Comparison of ENCODE assay signal across 14 mouse cellular contexts in the genomic region with DNA sequence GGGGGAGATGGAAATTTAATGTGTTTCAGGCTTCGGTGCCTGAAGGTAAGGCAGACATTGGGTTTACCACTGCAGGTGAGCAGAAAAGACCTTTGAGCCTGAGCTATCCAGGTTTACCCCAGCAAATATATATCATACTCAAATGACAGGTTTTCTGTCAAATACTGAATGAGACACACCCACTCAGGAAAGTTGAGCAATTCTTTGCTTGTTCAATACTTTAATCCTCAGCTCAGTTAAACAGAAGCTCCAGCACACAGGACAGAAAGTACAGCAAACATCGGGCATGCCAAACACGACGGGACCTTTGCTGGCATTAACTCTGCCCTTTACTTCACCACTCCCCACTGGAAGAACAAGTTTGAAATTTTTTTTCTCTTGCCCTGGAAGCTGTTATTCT.
DNase-seq lines count a peak whose midpoint lies in the region; ATAC-seq and TF ChIP-seq lines count a peak whose summit lies in the region.
"Had no signal": no experiment of that assay in that cellular context is flagged by ENCODE, and none has a peak within 500 bp of the region (broad histone marks: within the 10 kb centered on the region; RNA-seq: fewer than 3 reads in every experiment).

No protein-coding gene starts in this region.

- no peak overlapping the region for H3K4me3 ChIP-seq in intestine, postnatal 0 days (ENCODE audit: low read depth, low read length)
- H3K4me3 ChIP-seq in hindbrain, embryonic 12.5 days: no peak overlapping the region
- H3K4me3 ChIP-seq: layer of hippocampus, adult 2 months; midbrain, embryonic 15.5 days had no signal

- ATAC-seq in intestine, postnatal 0 days: peak; percentile 60
- ATAC-seq in hindbrain, embryonic 12.5 days (ENCODE audit: low FRiP score): no peak
- ATAC-seq: CD4-positive, CD25-positive, alpha-beta regulatory T cell, adult 4 months; midbrain, embryonic 15.5 days had no signal

- H3K9me3 ChIP-seq in intestine, postnatal 0 days (ENCODE audit: control insufficient read depth): no peaks in the 10 kb centered on the region
- no peaks in the 10 kb centered on the region for H3K9me3 ChIP-seq in hindbrain, embryonic 12.5 days (replicated peaks)
- H3K9me3 ChIP-seq: midbrain, embryonic 15.5 days had no signal

- 0 out of 2 replicates have a peak, but pooled peaks cover 7% of the 10 kb centered on the region for H3K4me1 ChIP-seq in intestine, postnatal 0 days (replicated peaks; ENCODE audit: control insufficient read depth, insufficient read depth, low read length)
- H3K4me1 ChIP-seq in hindbrain, embryonic 12.5 days: no peaks in the 10 kb centered on the region
- H3K4me1 ChIP-seq: midbrain, embryonic 15.5 days had no signal

- H3K27me3 ChIP-seq in intestine, postnatal 0 days (replicated peaks; ENCODE audit: control insufficient read depth, insufficient read depth, low read length): no peaks in the 10 kb centered on the region
- H3K27me3 ChIP-seq in hindbrain, embryonic 12.5 days: no peaks in the 10 kb centered on the region
- H3K27me3 ChIP-seq: midbrain, embryonic 15.5 days had no signal

- peak; percentile 23 to 55 for DNase-seq in urinary bladder, postnatal 36 days (ENCODE audit: low spot score in 2 of 2)
- no peak for DNase-seq in urinary bladder, postnatal 10 days (ENCODE audit: low spot score)
- DNase-seq in lung, postnatal 10 days: peak; percentile 11
- no peak for DNase-seq in left cerebral cortex, adult 18-20 months (ENCODE audit: low spot score in 2 of 2)
- DNase-seq in layer of hippocampus, adult 11-12 months (ENCODE audit: low spot score): no peak
- DNase-seq: cerebellum, adult 8-10 months; gastrocnemius, postnatal 25 days; kidney, adult 8-10 months had no signal

- no peak overlapping the region for H3K27ac ChIP-seq in intestine, postnatal 0 days (ENCODE audit: low read depth, low read length)
- no peak overlapping the region for H3K27ac ChIP-seq in hindbrain, embryonic 12.5 days
- H3K27ac ChIP-seq: layer of hippocampus, adult 2 months; macrophage; midbrain, embryonic 15.5 days had no signal

- no peak overlapping the region for H3K9ac ChIP-seq in intestine, postnatal 0 days (ENCODE audit: low read depth, low read length)
- no peak overlapping the region for H3K9ac ChIP-seq in hindbrain, embryonic 12.5 days
- H3K9ac ChIP-seq: midbrain, embryonic 15.5 days had no signal

- no peak for TF ChIP-seq CTCF in intestine, postnatal 0 days (IDR thresholded peaks at IDR 0.05; ENCODE audit: low read depth)

- H3K4me2 ChIP-seq in intestine, postnatal 0 days (replicated peaks; ENCODE audit: low read depth): peak overlapping the region; percentile 32
- no peak overlapping the region for H3K4me2 ChIP-seq in hindbrain, embryonic 12.5 days (replicated peaks)
- H3K4me2 ChIP-seq: midbrain, embryonic 15.5 days had no signal

- no peaks in the 10 kb centered on the region for H3K36me3 ChIP-seq in intestine, postnatal 0 days (ENCODE audit: control insufficient read depth, insufficient read depth)
- no peaks in the 10 kb centered on the region for H3K36me3 ChIP-seq in hindbrain, embryonic 12.5 days
- H3K36me3 ChIP-seq: midbrain, embryonic 15.5 days had no signal

- 39% methylated on average over 4 of the region's 4 CpGs for WGBS in intestine, postnatal 0 days
- WGBS in hindbrain, embryonic 12.5 days: 93% methylated on average over 4 of the region's 4 CpGs

Comparison
In these comparisons a context has a peak if more than half of its experiments do, and no peak if none do; other contexts are left out.
1. DNase-seq: peak in urinary bladder, postnatal 36 days (2 of 2) and lung, postnatal 10 days (single experiment); none in urinary bladder, postnatal 10 days (single experiment), left cerebral cortex, adult 18-20 months (0 of 2) and layer of hippocampus, adult 11-12 months (single experiment).